Mouse (Mus musculus) bone marrow macrophage, adult 2 months (primary cell): Measurements from ENCODE around the gene Ccdc163.

Experiments used
- CTCF ChIP-seq: IDR thresholded peaks from 2 replicates; pipeline ENCODE4 v1.5.1; 2012; ENCODE audit warnings: low read depth, mild to moderate bottlenecking, low read length, moderate library complexity
- POLR2A ChIP-seq: IDR thresholded peaks from 2 replicates; pipeline ENCODE4 v1.6.1; 2012; ENCODE audit warnings: mild to moderate bottlenecking, low read depth, low read length, borderline replicate concordance

DNA sequence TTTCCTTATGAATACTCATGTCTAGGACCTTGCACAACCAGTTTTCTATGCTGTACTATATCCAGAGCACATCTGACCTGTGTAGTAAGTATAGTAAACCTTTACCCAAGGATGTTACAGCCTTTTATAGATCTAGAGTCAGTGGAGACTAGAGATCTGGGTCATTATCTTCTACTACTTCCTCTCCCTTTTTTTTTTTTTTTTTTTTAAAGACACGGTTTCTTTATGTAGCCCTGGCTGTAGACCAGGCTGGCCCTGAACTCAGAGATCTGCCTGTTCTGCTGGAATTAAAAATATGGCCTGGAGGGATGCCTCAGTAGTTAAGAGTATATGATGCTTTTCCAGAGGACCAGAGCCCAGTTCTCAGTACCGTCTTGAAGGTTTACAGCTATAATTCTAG, 53.6 kb downstream of the Ccdc163 start:
- no peak for TF ChIP-seq POLR2A
- no peak for TF ChIP-seq CTCF
